Mouse (Mus musculus): ENCODE data around the gene T.
"Not testable (repeated sequence)": the region's sequence is repeated elsewhere in the genome, so short reads cannot be mapped to it uniquely, and the experiment has no call there.

Gene T

DNA sequence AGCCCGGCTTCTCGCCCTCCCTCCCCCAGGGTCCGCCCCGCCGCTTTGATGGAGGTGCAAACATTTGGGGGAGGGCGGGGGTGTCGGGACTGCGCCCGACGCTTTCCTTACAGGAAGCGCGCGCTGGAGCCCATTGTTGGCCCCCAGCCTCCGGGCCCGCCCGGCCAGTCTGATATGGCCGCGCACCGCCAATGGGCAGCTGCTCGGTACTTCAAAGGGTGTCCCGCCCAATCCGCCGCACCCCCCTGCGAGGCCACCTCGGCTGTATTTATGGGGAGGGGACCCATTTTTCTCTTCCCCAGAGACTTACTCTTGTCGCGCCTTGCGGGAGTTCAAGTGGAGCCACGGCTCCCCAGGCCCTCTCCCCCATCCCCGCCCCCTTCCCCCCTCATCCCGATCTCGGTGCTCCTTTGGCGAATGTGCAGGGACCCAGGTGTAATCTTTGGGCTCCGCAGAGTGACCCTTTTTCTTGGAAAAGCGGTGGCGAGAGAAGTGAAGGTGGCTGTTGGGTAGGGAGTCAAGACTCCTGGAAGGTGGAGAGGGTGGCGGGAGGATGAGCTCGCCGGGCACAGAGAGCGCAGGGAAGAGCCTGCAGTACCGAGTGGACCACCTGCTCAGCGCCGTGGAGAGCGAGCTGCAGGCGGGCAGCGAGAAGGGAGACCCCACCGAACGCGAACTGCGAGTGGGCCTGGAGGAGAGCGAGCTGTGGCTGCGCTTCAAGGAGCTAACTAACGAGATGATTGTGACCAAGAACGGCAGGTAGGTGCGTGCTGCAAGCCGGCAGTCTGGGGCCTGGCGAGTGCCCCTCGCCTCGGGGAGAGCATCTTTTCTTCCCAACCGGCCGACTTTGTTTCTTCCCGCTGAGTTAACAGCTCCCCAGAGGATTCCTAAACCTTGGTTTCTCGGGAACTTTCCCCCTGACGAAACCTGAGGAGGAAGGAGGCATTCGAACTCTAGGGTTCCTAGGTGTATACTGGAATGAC lies at the start of gene T:
Gene T (plus strand): TSS at position 446 of the 983 bp plus-strand sequence.
- DNase-seq (ENCODE audit: low read depth): no peak

- no peak for DNase-seq (ENCODE audit: low read depth)
These were observed 48.8 kb upstream of the T start for GRCm38 (mm10) chr17:8385441-8385840.

DNA sequence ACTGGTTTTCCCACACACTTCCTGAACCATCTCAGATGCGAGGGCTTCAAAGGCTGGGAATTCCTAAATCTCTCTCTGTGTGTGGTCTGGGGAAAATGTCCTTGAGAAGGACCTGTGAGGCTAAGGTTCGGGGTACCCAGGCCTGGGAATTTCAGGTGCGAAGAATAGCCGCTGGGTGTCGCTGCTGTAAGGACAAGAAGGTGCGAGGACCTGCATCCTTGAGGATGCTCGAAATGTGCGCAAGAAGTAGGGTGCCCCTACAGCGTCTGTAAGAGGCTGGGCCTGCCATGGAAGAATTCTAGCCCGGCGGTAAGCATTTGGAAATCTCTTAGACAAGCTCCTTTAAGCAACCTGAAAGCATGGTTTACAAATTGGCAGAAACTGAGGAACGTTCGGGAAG lies 45.8 kb upstream of the T start:
- DNase-seq (ENCODE audit: low read depth): no peak

GRCm38 (mm10) chr17:8388990-8389789 lies 45.0 kb upstream of the T start:
- no peak for DNase-seq (ENCODE audit: low read depth)

- no peak for DNase-seq (ENCODE audit: low read depth)
These were observed 44.5 kb upstream of the T start for GRCm38 (mm10) chr17:8389790-8390095.

DNA sequence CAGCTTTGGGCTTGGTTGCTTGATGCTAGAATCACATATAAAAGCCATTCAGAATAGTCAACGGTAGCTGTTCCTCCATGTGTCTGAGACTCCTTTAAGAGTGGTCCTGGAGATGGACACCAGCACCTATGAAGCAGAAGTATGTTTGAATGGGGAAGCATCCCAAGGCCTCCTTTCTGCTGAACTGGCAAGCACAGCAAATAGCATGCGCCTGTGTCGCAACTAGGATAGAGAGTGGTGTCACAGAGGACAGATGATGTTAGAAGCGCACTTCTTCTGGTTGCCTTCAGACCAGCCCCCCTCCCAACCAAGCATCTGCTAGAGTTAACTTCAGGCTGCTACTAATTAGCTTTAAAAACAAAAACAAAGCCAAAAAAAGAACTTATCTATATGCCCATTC lies 43.7 kb upstream of the T start:
- DNase-seq (ENCODE audit: low read depth): no peak

GRCm38 (mm10) chr17:8396371-8396770 lies 37.9 kb upstream of the T start:
- DNase-seq (ENCODE audit: low read depth): no peak

DNA sequence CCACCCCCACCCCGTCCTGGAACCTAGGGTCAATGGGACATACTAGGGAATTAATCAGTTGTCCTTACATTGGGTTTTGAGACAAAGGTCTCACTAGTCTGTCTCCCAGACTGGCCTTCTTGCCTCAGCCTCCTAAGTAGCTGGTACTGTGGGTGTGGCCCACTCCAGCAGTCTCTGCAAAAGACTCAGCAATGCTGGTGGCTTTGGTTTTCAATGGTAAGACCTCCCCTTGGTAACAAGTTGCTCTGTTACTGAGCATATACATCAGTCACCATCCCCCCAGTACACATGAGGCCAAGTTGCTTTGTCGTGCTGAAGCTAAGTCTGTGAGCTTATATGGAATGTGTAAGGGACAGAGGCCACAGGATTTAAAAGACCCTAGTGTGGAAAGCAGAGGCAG lies 36.3 kb upstream of the T start:
- no peak for DNase-seq (ENCODE audit: low read depth)

GRCm38 (mm10) chr17:8403932-8404331 lies 30.3 kb upstream of the T start:
- not testable (repeated sequence) for DNase-seq (ENCODE audit: low read depth)

DNA sequence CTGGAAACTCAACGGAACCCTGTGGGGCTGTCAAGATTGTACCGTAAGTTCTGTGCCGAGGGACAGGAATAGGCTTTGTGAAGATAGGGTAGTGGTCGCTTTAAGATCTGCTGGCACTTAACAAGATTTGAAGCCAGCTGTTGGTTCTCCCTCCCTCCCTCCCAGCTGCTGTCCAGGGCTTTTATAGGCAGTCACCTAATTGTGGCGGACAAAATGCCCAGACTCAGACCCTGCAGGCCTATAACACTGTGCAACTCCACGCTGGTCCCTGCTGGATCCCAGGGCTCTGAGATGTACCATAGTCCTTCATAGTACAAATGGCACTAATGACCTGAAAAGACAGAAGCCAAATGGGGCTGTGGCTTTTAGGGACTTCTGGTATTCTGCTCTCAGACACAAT lies 27.9 kb upstream of the T start:
- no peak for DNase-seq (ENCODE audit: low read depth)

DNA sequence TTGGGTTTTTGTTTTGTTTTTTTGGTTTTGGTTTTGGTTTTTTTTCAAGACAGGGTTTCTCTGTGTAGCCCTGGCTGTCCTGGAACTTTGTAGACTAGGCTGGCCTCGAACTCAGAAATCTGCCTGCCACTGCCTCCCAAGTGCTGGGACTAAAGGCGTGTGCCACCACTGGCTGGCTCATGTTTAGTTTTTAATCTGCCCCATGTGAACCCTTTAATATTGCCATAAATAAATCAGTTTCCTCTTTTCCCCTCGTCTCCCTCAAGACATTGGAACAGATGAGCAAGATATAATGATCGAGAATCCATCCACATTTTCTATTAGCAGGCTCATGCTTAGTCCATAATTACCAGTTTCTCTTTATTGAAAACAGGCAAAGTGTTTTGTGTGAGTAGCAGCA lies 26.2 kb upstream of the T start:
- not testable (repeated sequence) for DNase-seq (ENCODE audit: low read depth)

GRCm38 (mm10) chr17:8408589-8409295 lies 25.5 kb upstream of the T start:
- no peak for DNase-seq (ENCODE audit: low read depth)

- DNase-seq (ENCODE audit: low read depth): no peak
These were observed 23.9 kb upstream of the T start for GRCm38 (mm10) chr17:8410330-8410729.

DNA sequence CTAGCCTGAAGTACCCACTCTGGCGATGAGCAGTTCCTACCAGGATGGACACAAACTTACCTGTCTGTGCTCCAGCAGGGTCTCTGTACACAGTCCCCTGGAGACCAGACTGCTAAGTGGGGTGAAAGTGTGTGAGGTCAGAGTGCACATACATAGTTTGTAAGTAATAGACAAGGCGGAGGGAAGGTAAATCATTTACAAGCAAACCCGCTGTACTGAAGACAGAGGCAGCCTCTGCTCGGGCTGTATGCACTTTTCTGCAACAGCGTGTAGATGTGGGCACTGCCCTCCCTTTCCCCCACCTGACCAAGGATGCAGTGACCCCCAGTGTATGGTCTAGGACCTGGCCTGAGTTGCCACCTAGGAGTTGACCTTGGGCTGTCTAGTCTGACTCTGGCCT lies 20.6 kb upstream of the T start:
- DNase-seq (ENCODE audit: low read depth): no peak

DNA sequence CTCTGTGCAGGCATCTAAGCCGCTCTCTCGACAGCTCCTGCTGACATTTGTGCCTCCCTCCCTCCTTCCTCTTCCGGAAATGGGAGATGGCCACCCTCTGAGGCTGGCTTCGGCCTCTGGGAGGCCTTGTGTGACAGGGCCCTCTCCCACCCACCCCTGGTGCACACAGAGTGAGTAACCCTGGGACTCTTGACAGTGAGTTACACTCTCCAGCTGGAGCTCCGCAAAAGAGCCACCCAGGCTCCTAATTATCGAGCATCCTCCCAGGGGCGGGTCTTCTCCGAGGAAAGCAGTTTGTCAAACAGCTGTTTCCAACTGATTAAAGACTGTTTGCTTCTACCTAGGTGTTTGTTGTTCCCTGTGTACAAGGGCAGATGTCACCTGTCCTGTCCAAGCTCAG lies 18.7 kb upstream of the T start:
- no peak for DNase-seq (ENCODE audit: low read depth)

DNA sequence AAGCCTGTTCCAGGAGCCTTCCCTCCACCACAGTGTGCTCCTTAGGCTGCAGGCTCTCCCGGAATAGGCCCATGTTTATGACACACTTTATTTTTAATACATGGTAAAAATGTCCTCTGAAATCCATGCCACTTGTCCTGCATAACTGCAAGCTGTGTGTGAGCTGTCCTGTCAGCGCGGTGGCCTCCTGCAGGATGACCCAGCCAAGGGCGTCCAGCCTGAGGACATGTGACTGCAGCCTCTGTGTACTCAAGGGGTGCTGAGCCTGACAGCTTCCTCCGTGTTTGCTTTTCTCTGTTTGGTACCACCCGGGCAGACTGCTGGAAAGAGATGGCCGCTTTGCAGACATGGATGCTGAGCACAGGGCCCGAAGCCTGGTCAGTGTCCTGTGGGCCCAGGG lies 17.4 kb upstream of the T start:
- no peak for DNase-seq (ENCODE audit: low read depth)

GRCm38 (mm10) chr17:8420739-8421138 lies 13.5 kb upstream of the T start:
- no peak for DNase-seq (ENCODE audit: low read depth)

- no peak for DNase-seq (ENCODE audit: low read depth)
These were observed 12.7 kb upstream of the T start for GRCm38 (mm10) chr17:8421517-8421916.

DNA sequence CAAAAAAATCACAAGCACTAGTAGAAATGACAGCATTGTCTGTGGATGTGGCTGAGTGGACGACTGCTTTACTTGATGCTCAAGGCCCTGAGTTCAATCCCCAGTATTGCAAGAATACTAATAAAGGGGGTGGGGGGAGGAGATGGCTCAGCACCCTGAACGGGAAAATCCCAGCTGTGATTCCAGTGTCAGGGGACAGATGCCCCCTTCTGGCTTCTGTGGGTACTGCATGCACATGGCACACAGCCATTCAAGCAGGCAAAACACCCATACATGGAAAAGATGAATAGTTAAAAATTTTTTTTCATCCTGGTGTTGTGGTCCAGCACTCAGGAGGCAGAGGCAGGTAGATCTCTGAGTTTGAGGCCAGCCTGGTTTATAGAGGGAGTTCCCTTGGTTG lies 10.9 kb upstream of the T start:
- no peak for DNase-seq (ENCODE audit: low read depth)

GRCm38 (mm10) chr17:8429436-8429835 lies 4.8 kb upstream of the T start:
- no peak for DNase-seq (ENCODE audit: low read depth)

- no peak for DNase-seq (ENCODE audit: low read depth)
These were observed 4.3 kb upstream of the T start for GRCm38 (mm10) chr17:8429896-8430295.

DNA sequence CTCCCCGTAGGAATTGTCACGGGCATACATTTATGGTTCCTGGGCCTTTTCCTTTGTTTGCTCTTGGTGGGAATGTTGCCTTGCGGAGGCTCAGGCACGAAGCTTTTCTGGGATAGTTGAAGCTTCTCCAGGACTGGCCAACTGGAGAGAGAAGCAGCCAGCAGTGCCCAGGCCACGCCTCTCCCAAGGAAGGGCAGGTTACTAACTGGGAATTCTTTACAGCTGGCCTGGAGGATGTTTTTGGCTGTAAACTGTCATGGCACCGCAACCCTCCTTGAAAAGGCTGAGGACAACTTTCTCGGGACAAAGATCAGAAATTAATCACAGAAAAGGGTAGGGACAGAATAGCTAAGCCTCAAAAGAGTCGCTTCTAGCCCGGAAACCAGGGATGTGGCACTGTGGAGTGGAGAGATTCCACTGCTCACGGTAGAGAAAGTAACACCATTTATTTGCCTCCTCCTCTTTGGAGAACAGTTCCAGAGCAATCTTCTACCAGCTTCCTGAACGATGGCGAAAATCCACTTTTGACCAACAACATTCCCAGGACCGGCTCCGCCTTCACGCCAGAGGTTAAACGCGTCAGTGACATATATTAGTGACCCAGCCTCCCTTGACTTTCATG lies 1.9 kb upstream of the T start:
- no peak for DNase-seq (ENCODE audit: low read depth)

Data from c-Kit-positive CD71-negative TER-119-negative erythroid progenitor cells, embryonic 14.5 days (primary cell).